31 mouse cellular contexts compared by ENCODE assay signal in the genomic region with DNA sequence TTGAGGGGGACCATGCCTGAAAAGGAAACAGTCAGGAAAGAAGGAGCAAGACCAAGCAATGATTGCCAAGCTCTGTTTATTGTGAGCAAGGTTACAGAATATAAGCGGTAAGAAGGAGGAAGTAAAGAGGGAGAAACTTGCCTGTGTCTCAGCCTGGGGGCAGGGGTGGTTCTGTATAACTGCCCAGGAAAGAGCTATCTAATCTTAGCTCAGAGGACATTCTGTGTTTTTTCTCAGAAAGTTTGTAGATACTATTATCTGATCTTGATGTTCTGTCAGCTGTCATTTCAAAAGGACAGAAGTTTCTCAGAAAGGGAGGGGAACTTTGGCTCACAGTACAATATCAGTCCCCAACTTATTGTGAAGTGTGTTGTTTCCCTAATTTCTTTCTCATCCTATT. TPM values are rescaled to one million over a fixed set of nuclear protein-coding genes. Genes with fewer than 3 reads are reported as not detected.
DNase-seq lines count a peak whose midpoint lies in the region; ATAC-seq and TF ChIP-seq lines count a peak whose summit lies in the region.
"Had no signal": no experiment of that assay in that cellular context is flagged by ENCODE, and none has a peak within 500 bp of the region (broad histone marks: within the 10 kb centered on the region; RNA-seq: fewer than 3 reads in every experiment).

No protein-coding gene starts in this region.

- H3K4me2 ChIP-seq in neural tube, embryonic 15.5 days: no peak overlapping the region
- H3K4me2 ChIP-seq: embryonic facial prominence, embryonic 13.5 days; embryonic facial prominence, embryonic 15.5 days; forebrain, embryonic 12.5 days had no signal

- no peak for TF ChIP-seq RAD21 in MEL (IDR thresholded peaks at IDR 0.05; ENCODE audit: low read depth, low read length)

- no peaks in the 10 kb centered on the region for H3K27me3 ChIP-seq in MEL (ENCODE audit: control insufficient read depth in 1 of 2, insufficient read depth in 2 of 2, low read length in 2 of 2)
- H3K27me3 ChIP-seq in neural tube, embryonic 15.5 days (replicated peaks): no peaks in the 10 kb centered on the region
- H3K27me3 ChIP-seq: embryonic facial prominence, embryonic 13.5 days; embryonic facial prominence, embryonic 15.5 days; forebrain, embryonic 12.5 days; Patski had no signal

- 90% methylated on average over 1 of the region's 1 CpGs for whole genome bisulfite sequencing in neural tube, embryonic 15.5 days

- TF ChIP-seq CTCF in MEL (IDR thresholded peaks at IDR 0.05 in 2 of 3, conservative IDR thresholded peaks at IDR 0.05 in 1 of 3; ENCODE audit: control insufficient read depth in 1 of 3, insufficient read depth in 1 of 3, low read depth in 2 of 3, low read length in 3 of 3, poor library complexity in 1 of 3, severe bottlenecking in 1 of 3): no peak

- no peaks in the 10 kb centered on the region for H3K9me3 ChIP-seq in MEL (replicated peaks; ENCODE audit: insufficient read depth, low read length)
- H3K9me3 ChIP-seq in neural tube, embryonic 15.5 days (replicated peaks): peaks cover 14% of the 10 kb centered on the region

- TF ChIP-seq EP300 in MEL (IDR thresholded peaks at IDR 0.05; ENCODE audit: low read depth in 1 of 2, low read length in 2 of 2): peak; percentile 56 to 77; a peak in 2 of 4 replicates

- H3K4me3 ChIP-seq in MEL (ENCODE audit: control insufficient read depth in 1 of 2, insufficient read depth in 1 of 2, low read depth in 2 of 2, low read length in 2 of 2): no peak overlapping the region
- H3K4me3 ChIP-seq in neural tube, embryonic 15.5 days (replicated peaks): no peak overlapping the region
- H3K4me3 ChIP-seq: embryonic facial prominence, embryonic 13.5 days; embryonic facial prominence, embryonic 15.5 days; erythroblast, embryonic 14.5 days; forebrain, embryonic 10.5 days; forebrain, embryonic 12.5 days had no signal

- H3K79me2 ChIP-seq in MEL (ENCODE audit: control insufficient read depth, insufficient read depth, low read length, poor library complexity): no peaks in the 10 kb centered on the region

- 0 out of 4 replicates have a peak, but pooled peaks cover 0 to 2% of the 10 kb centered on the region in 2 experiments for H3K4me1 ChIP-seq in MEL (ENCODE audit: control insufficient read depth in 1 of 2, insufficient read depth in 2 of 2, low read length in 2 of 2)
- H3K4me1 ChIP-seq in neural tube, embryonic 15.5 days: no peaks in the 10 kb centered on the region
- H3K4me1 ChIP-seq: embryonic facial prominence, embryonic 13.5 days; embryonic facial prominence, embryonic 15.5 days; forebrain, embryonic 10.5 days; forebrain, embryonic 12.5 days had no signal

- DNase-seq in MEL (ENCODE audit: low read depth, low spot score): peak; percentile 60
- no peak for DNase-seq in lung, postnatal 10 days
- no peak for DNase-seq in natural killer cell, adult 2 months (ENCODE audit: low spot score in 2 of 2)
- DNase-seq: adrenal gland, adult 2 months; adrenal gland, postnatal 10 days; adrenal gland, postnatal 25 days; B cell, adult 2 months; cerebellum, adult 11 months; cerebellum, adult 18-20 months; cerebellum, adult 8-10 months; cerebellum, adult 9-11 months; cerebellum, postnatal 14 days; cerebellum, postnatal 36 days; embryo, embryonic 11 days had no signal

- H3K27ac ChIP-seq in MEL (ENCODE audit: control insufficient read depth, low read depth, low read length): peak overlapping the region; percentile 28; the same call in 1 of the 2 replicates
- no peak overlapping the region for H3K27ac ChIP-seq in neural tube, embryonic 15.5 days (replicated peaks)
- H3K27ac ChIP-seq: embryonic facial prominence, embryonic 13.5 days; embryonic facial prominence, embryonic 15.5 days; forebrain, embryonic 10.5 days; forebrain, embryonic 12.5 days had no signal

- no peaks in the 10 kb centered on the region; a peak in 1 of 4 replicates for H3K36me3 ChIP-seq in MEL (ENCODE audit: control insufficient read depth in 1 of 2, insufficient read depth in 2 of 2, low read length in 2 of 2)
- no peaks in the 10 kb centered on the region for H3K36me3 ChIP-seq in neural tube, embryonic 15.5 days
- H3K36me3 ChIP-seq: embryonic facial prominence, embryonic 13.5 days; embryonic facial prominence, embryonic 15.5 days; forebrain, embryonic 10.5 days; forebrain, embryonic 12.5 days had no signal

- no peak for TF ChIP-seq POLR2A in MEL (IDR thresholded peaks at IDR 0.05; ENCODE audit: control insufficient read depth in 1 of 2, insufficient read depth in 1 of 2, low read depth in 1 of 2, low read length in 2 of 2, poor library complexity in 1 of 2)

- peak; percentile 83 for ATAC-seq in CD4-positive, CD25-positive, alpha-beta regulatory T cell, adult 4 months
- ATAC-seq in activated CD4-positive, CD25-positive, alpha-beta regulatory T cell, adult 4 months: peak; percentile 36
- ATAC-seq in neural tube, embryonic 15.5 days (ENCODE audit: low FRiP score): no peak
- ATAC-seq: forebrain, embryonic 14.5 days; forebrain, embryonic 16.5 days; Patski had no signal

- H3K9ac ChIP-seq in MEL (ENCODE audit: control insufficient read depth, low read depth, low read length, poor library complexity, severe bottlenecking): no peak overlapping the region
- no peak overlapping the region for H3K9ac ChIP-seq in neural tube, embryonic 15.5 days (replicated peaks)
- H3K9ac ChIP-seq: embryonic facial prominence, embryonic 13.5 days; embryonic facial prominence, embryonic 15.5 days; forebrain, embryonic 12.5 days had no signal

TF ChIP-seq in MEL, 35 proteins besides CTCF, POLR2A, EP300 and RAD21:
- TF ChIP-seq GATA1 (IDR thresholded peaks at IDR 0.05; ENCODE audit: low read depth, low read length) (peak; percentile 73), ZC3H11A (IDR thresholded peaks at IDR 0.05; ENCODE audit: low read depth, low read length) (no peak), POLR2AphosphoS5 (IDR thresholded peaks at IDR 0.05; ENCODE audit: borderline replicate concordance, low read depth, low read length) (no peak), ELF1 (IDR thresholded peaks at IDR 0.05; ENCODE audit: low read depth, low read length) (0 out of 2 replicates have a peak, but pooled peaks have one; percentile 17), SIN3A (IDR thresholded peaks at IDR 0.05; ENCODE audit: low read length) (no peak), ETS1 (IDR thresholded peaks at IDR 0.05; ENCODE audit: low read depth, low read length) (peak; percentile 75), TCF12 (IDR thresholded peaks at IDR 0.05; ENCODE audit: low read depth, low read length) (peak; percentile 54; the same call in 1 of the 2 replicates)

RNA-seq across cellular contexts. Expression of gene Vmn2r102, which starts 30.8 kb away (rescaled TPM):
- polyA plus RNA-seq in CD4-positive, CD25-positive, alpha-beta regulatory T cell, adult 4 months (2017; shearing (Covaris generic)): under 1 TPM; 0.01 to 0.04 TPM
- not detected in 2 replicates for total RNA-seq in MEL (2012; rRNA removed)
- polyA plus RNA-seq in MEL (2012; ENCODE audit: insufficient read depth in 1 of 2, insufficient read length in 2 of 2, low read depth in 1 of 2, low replicate concordance in 2 of 2, missing spikeins in 1 of 2): under 1 TPM in 1 of 2 experiments, not detected in 1; under 0.01 TPM
- not detected for polyA plus RNA-seq in activated CD4-positive, CD25-positive, alpha-beta regulatory T cell, adult 4 months (2017; shearing (Covaris generic))
- polyA plus RNA-seq in neural tube, embryonic 15.5 days (2015; fragmentation: Nextera tagmentation; extraction: Ambion mirVana): not detected in 2 replicates
- total RNA-seq: adrenal gland, adult 2 months; adrenal gland, postnatal 10 days; adrenal gland, postnatal 25 days; adrenal gland, postnatal 4 days; common myeloid progenitor, adult 5-6 weeks; ES-E14 had no signal
- polyA plus RNA-seq: adrenal gland, adult 2 months; brain, embryonic 14.5 days; embryonic facial prominence, embryonic 11.5 days; embryonic facial prominence, embryonic 13.5 days; embryonic facial prominence, embryonic 15.5 days; forebrain, embryonic 10.5 days; forebrain, embryonic 12.5 days; forebrain, embryonic 14.5 days; forebrain, embryonic 16.5 days; frontal cortex, adult 2 months; Patski had no signal

RNA-seq across cellular contexts. Expression of gene Vmn2r101, which starts 52.3 kb away (rescaled TPM):
- polyA plus RNA-seq in CD4-positive, CD25-positive, alpha-beta regulatory T cell, adult 4 months (2017; shearing (Covaris generic)): not detected
- not detected in 2 replicates for total RNA-seq in MEL (2012; rRNA removed)
- polyA plus RNA-seq in MEL (2012; ENCODE audit: insufficient read depth in 1 of 2, insufficient read length in 2 of 2, low read depth in 1 of 2, low replicate concordance in 2 of 2, missing spikeins in 1 of 2): not detected
- not detected for polyA plus RNA-seq in activated CD4-positive, CD25-positive, alpha-beta regulatory T cell, adult 4 months (2017; shearing (Covaris generic))
- not detected in 2 replicates for polyA plus RNA-seq in neural tube, embryonic 15.5 days (2015; fragmentation: Nextera tagmentation; extraction: Ambion mirVana)
- total RNA-seq: adrenal gland, adult 2 months; adrenal gland, postnatal 10 days; adrenal gland, postnatal 25 days; adrenal gland, postnatal 4 days; common myeloid progenitor, adult 5-6 weeks; ES-E14 had no signal
- polyA plus RNA-seq: adrenal gland, adult 2 months; brain, embryonic 14.5 days; embryonic facial prominence, embryonic 11.5 days; embryonic facial prominence, embryonic 13.5 days; embryonic facial prominence, embryonic 15.5 days; erythroblast, embryonic 14.5 days; forebrain, embryonic 10.5 days; forebrain, embryonic 12.5 days; forebrain, embryonic 14.5 days; forebrain, embryonic 16.5 days; frontal cortex, adult 2 months; Patski had no signal
